Mouse (Mus musculus): Measurements from ENCODE around the gene Olfr223. TPM values are rescaled to one million over a fixed set of nuclear protein-coding genes. Genes with fewer than 3 reads are reported as not detected.

Olfr223 gene
- polyA plus RNA-seq (2014; fragmentation: Nextera tagmentation; extraction: Ambion mirVana): not detected in 2 replicates

DNA sequence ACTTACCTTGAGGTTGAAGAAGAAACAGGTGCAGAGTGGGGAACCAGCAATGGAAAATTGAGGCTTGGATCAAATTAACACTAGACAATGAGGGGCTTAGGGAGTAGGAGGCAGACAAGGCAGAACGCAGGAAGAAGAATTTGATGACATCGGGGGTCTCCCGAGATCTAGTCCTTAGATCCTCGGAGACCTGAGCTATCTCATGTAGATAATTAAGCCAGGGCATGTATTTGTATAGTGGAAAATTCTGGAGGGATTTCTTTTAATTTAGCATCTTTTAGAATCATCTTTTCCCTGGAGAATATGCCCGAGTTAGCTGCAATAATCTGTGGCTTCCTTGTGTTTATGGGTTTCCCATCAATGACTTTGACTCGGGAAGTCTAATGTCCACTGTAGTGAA is at the start of gene Olfr223:
Olfr223 (minus strand) TSS at position 101 of the 400 bp plus-strand sequence.
- H3K4me1 ChIP-seq (ENCODE audit: control insufficient read depth, insufficient read depth, low read length): no peaks in the 10 kb centered on the region
- WGBS (ENCODE audit: insufficient replicate concordance): 81% methylated on average over 6 of the region's 6 CpGs
- H3K9ac ChIP-seq (ENCODE audit: low read depth, low read length): no peak within 1 kb of the TSS
- H3K4me2 ChIP-seq: no peak within 1 kb of the TSS
- no peak within 1 kb of the TSS for H3K27ac ChIP-seq (ENCODE audit: low read depth, low read length)
- H3K9me3 ChIP-seq (replicated peaks; ENCODE audit: control insufficient read depth, low read length): no peaks in the 10 kb centered on the region
- ATAC-seq (replicated peaks; ENCODE audit: insufficient number of reproducible peaks, low FRiP score, low TSS enrichment): no peak
- peaks cover 2% of the 10 kb centered on the region; the same call in 1 of the 2 replicates for H3K27me3 ChIP-seq (ENCODE audit: control insufficient read depth, insufficient read depth, low read length)
- no peaks in the 10 kb centered on the region for H3K36me3 ChIP-seq (ENCODE audit: control insufficient read depth, insufficient read depth, low read length)
- no peak within 1 kb of the TSS for H3K4me3 ChIP-seq (ENCODE audit: low read depth, low read length)

DNA sequence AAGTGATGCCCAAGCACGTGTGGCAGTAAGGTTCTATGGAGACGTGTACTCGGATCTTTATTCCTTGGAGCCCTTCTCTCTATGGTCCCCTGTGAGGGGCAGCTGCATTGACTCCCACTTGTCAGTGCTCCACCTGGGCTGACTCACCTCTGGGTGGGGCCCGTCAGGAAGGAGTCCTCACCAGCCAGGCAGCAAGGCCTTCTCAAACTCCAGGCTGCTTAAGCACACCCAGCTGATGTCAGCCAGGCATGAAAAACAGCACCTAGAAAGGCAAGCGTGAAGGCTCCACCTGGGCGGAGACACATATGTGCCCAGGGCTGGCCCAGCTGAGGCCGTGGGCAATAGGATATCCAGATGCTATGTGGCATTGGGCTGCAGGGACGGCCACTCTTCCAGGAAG is 49.3 kb upstream of the Olfr223 start:
- Histone ChIP-seq H3K27me3 (ENCODE audit: control insufficient read depth, insufficient read depth, low read length) (no peaks in the 10 kb centered on the region), H3K9ac (ENCODE audit: low read depth, low read length) (no peak overlapping the region), H3K4me3 (ENCODE audit: low read depth, low read length) (no peak overlapping the region), H3K9me3 (replicated peaks; ENCODE audit: control insufficient read depth, low read length) (no peaks in the 10 kb centered on the region), H3K4me2 (no peak overlapping the region), H3K4me1 (ENCODE audit: control insufficient read depth, insufficient read depth, low read length) (no peaks in the 10 kb centered on the region), H3K27ac (ENCODE audit: low read depth, low read length) (no peak overlapping the region), H3K36me3 (ENCODE audit: control insufficient read depth, insufficient read depth, low read length) (no peaks in the 10 kb centered on the region)
- 83% methylated on average over 8 of the region's 8 CpGs for WGBS (ENCODE audit: insufficient replicate concordance)
- ATAC-seq (replicated peaks; ENCODE audit: insufficient number of reproducible peaks, low FRiP score, low TSS enrichment): no peak

GRCm38 (mm10) chr11:59641227-59641626 is 48.1 kb upstream of the Olfr223 start:
- no peak for ATAC-seq (replicated peaks; ENCODE audit: insufficient number of reproducible peaks, low FRiP score, low TSS enrichment)
- Histone ChIP-seq H3K9me3 (replicated peaks; ENCODE audit: control insufficient read depth, low read length) (no peaks in the 10 kb centered on the region), H3K4me2 (no peak overlapping the region), H3K4me1 (ENCODE audit: control insufficient read depth, insufficient read depth, low read length) (no peaks in the 10 kb centered on the region), H3K36me3 (ENCODE audit: control insufficient read depth, insufficient read depth, low read length) (no peaks in the 10 kb centered on the region), H3K4me3 (ENCODE audit: low read depth, low read length) (no peak overlapping the region), H3K27me3 (ENCODE audit: control insufficient read depth, insufficient read depth, low read length) (no peaks in the 10 kb centered on the region), H3K27ac (ENCODE audit: low read depth, low read length) (no peak overlapping the region), H3K9ac (ENCODE audit: low read depth, low read length) (no peak overlapping the region)
- WGBS (ENCODE audit: insufficient replicate concordance): 44% methylated on average over 5 of the region's 5 CpGs

GRCm38 (mm10) chr11:59639957-59640643 is 47.0 kb upstream of the Olfr223 start:
- no peaks in the 10 kb centered on the region for H3K27me3 ChIP-seq (ENCODE audit: control insufficient read depth, insufficient read depth, low read length)
- H3K9me3 ChIP-seq (replicated peaks; ENCODE audit: control insufficient read depth, low read length): no peaks in the 10 kb centered on the region
- no peaks in the 10 kb centered on the region for H3K36me3 ChIP-seq (ENCODE audit: control insufficient read depth, insufficient read depth, low read length)
- WGBS (ENCODE audit: insufficient replicate concordance): 73% methylated on average over 4 of the region's 4 CpGs
- no peak overlapping the region for H3K4me3 ChIP-seq (ENCODE audit: low read depth, low read length)
- no peak for ATAC-seq (replicated peaks; ENCODE audit: insufficient number of reproducible peaks, low FRiP score, low TSS enrichment)
- no peak overlapping the region for H3K27ac ChIP-seq (ENCODE audit: low read depth, low read length)
- H3K4me2 ChIP-seq: no peak overlapping the region
- no peaks in the 10 kb centered on the region for H3K4me1 ChIP-seq (ENCODE audit: control insufficient read depth, insufficient read depth, low read length)
- no peak overlapping the region for H3K9ac ChIP-seq (ENCODE audit: low read depth, low read length)

- ATAC-seq (replicated peaks; ENCODE audit: insufficient number of reproducible peaks, low FRiP score, low TSS enrichment): no peak
- no peaks in the 10 kb centered on the region for H3K27me3 ChIP-seq (ENCODE audit: control insufficient read depth, insufficient read depth, low read length)
- no peaks in the 10 kb centered on the region for H3K9me3 ChIP-seq (replicated peaks; ENCODE audit: control insufficient read depth, low read length)
- no peak overlapping the region for H3K4me3 ChIP-seq (ENCODE audit: low read depth, low read length)
- 64% methylated on average over 7 of the region's 7 CpGs for WGBS (ENCODE audit: insufficient replicate concordance)
- no peak overlapping the region for H3K27ac ChIP-seq (ENCODE audit: low read depth, low read length)
- no peak overlapping the region for H3K4me2 ChIP-seq
- no peak overlapping the region for H3K9ac ChIP-seq (ENCODE audit: low read depth, low read length)
- H3K36me3 ChIP-seq (ENCODE audit: control insufficient read depth, insufficient read depth, low read length): no peaks in the 10 kb centered on the region
- H3K4me1 ChIP-seq (ENCODE audit: control insufficient read depth, insufficient read depth, low read length): no peaks in the 10 kb centered on the region
Observed at GRCm38 (mm10) chr11:59636695-59637414, 43.8 kb upstream of the Olfr223 start.

DNA sequence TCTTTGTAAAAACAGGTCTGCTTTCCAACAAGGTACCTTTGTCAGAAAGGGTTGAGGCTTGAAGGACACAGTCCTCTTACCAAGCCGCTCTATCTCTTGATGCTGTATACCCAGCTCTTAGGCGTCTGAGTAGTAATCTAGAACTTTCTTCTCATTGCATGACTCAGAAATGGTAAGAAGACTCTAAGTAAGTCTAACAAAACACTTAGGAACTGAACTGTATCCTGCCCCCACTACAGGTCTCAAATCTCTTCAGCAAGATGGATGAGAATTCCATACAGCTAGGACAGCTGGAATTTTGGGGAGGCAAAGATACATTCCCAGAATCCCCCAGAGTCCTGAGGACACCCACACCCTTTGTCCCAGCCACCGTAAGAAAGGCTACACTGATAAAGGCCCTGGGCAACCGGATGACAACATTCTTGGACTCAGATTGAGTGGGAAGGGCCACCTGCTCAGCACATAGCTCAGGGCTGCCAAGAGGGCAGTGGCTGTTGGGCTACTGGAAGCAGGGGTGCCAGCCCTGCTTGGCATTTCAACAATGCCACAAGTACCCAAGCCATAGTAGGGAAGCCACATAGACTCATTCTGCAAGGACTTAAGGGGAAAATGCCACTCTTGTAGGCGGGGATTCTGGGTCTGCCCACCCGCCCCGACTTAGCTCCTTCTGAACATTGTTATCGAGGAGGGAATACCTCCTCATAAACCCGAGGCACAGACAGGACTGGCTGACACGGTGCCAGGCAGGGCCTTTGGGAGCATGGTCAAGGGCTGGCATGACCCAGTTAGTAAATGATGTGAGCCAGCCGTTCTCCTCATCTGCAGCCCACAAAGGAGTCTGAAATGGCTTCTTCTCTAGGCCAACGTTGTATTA is 43.0 kb upstream of the Olfr223 start:
- Histone ChIP-seq H3K9ac (ENCODE audit: low read depth, low read length) (no peak overlapping the region), H3K27ac (ENCODE audit: low read depth, low read length) (no peak overlapping the region), H3K27me3 (ENCODE audit: control insufficient read depth, insufficient read depth, low read length) (no peaks in the 10 kb centered on the region), H3K4me3 (ENCODE audit: low read depth, low read length) (no peak overlapping the region), H3K9me3 (replicated peaks; ENCODE audit: control insufficient read depth, low read length) (no peaks in the 10 kb centered on the region), H3K36me3 (ENCODE audit: control insufficient read depth, insufficient read depth, low read length) (no peaks in the 10 kb centered on the region), H3K4me2 (no peak overlapping the region), H3K4me1 (ENCODE audit: control insufficient read depth, insufficient read depth, low read length) (no peaks in the 10 kb centered on the region)
- WGBS (ENCODE audit: insufficient replicate concordance): 71% methylated on average over 12 of the region's 12 CpGs
- no peak for ATAC-seq (replicated peaks; ENCODE audit: insufficient number of reproducible peaks, low FRiP score, low TSS enrichment)

DNA sequence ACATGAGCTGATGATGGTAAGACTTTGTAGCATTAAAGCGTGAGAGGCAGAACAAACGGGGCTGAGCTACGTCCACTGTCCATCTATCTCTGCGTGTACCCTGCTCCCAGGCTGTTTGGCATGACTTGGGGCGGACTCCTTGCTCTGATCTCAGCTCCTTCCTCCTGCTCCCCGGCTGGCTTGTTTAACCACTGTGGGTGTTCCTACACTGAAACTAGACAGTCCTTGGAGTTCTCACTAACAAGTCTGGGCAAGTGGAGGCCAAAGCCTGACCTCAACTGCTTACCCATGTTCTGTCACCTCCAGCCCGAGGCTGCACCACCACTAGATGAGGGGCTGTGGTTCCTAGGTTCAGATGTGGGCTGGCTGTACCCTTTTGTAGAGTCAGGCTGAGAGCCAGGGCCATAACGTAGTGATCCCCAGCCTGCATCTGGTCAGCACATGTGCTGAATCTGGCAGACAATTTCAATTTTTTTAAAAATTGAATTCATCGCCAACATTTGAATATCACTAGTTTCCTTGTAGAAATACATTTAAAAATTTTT is 42.2 kb upstream of the Olfr223 start:
- no peaks in the 10 kb centered on the region for H3K4me1 ChIP-seq (ENCODE audit: control insufficient read depth, insufficient read depth, low read length)
- H3K4me3 ChIP-seq (ENCODE audit: low read depth, low read length): no peak overlapping the region
- 72% methylated on average over 9 of the region's 9 CpGs for WGBS (ENCODE audit: insufficient replicate concordance)
- no peaks in the 10 kb centered on the region for H3K9me3 ChIP-seq (replicated peaks; ENCODE audit: control insufficient read depth, low read length)
- no peak overlapping the region for H3K9ac ChIP-seq (ENCODE audit: low read depth, low read length)
- H3K27ac ChIP-seq (ENCODE audit: low read depth, low read length): no peak overlapping the region
- H3K36me3 ChIP-seq (ENCODE audit: control insufficient read depth, insufficient read depth, low read length): no peaks in the 10 kb centered on the region
- H3K4me2 ChIP-seq: no peak overlapping the region
- no peak for ATAC-seq (replicated peaks; ENCODE audit: insufficient number of reproducible peaks, low FRiP score, low TSS enrichment)
- H3K27me3 ChIP-seq (ENCODE audit: control insufficient read depth, insufficient read depth, low read length): no peaks in the 10 kb centered on the region

DNA sequence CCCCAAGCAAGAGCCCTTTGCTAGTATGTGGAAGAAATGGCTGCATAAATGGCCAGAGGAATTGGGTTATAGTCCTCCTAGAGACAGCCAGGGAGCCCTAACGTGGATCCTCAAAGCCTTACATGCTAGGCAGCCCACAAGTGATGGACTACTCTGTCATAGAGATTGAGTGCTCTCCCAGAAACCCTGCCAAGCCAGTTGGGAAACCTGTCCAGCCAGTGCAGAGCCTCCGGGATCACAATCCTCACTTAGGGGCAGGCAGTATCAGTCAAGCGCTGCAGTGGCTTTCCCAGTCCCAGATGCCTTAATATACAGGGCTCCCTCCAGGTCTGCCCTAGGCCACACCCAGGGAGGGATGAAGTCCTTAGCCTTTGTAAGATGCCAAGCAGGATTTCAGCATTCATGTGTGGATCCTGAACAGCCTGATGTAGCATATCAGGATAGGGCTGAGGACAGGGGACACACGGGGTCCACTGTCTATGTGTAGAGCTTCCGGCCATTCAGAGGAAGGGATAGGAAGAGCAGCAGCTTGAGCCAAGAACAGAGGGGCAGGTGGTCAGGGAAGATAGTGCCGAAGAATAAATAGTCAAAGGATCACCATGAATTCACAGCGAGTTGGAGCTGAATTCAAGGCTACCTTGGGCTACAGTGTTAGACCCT is 41.0 kb upstream of the Olfr223 start:
- Histone ChIP-seq H3K4me3 (ENCODE audit: low read depth, low read length) (no peak overlapping the region), H3K9me3 (replicated peaks; ENCODE audit: control insufficient read depth, low read length) (no peaks in the 10 kb centered on the region), H3K36me3 (ENCODE audit: control insufficient read depth, insufficient read depth, low read length) (no peaks in the 10 kb centered on the region), H3K27me3 (ENCODE audit: control insufficient read depth, insufficient read depth, low read length) (no peaks in the 10 kb centered on the region), H3K27ac (ENCODE audit: low read depth, low read length) (no peak overlapping the region), H3K4me1 (ENCODE audit: control insufficient read depth, insufficient read depth, low read length) (no peaks in the 10 kb centered on the region), H3K9ac (ENCODE audit: low read depth, low read length) (no peak overlapping the region), H3K4me2 (no peak overlapping the region)
- 75% methylated on average over 7 of the region's 7 CpGs for WGBS (ENCODE audit: insufficient replicate concordance)
- no peak for ATAC-seq (replicated peaks; ENCODE audit: insufficient number of reproducible peaks, low FRiP score, low TSS enrichment)
